Mouse (Mus musculus) thymus, postnatal 10 days (tissue): Measurements from ENCODE around the gene Elavl4.

Experiments used
- DNase-seq, 2 experiments: peaks; one replicate each; pipeline ENCODE4 v3.0.0; 2021; ENCODE audit warnings: low spot score in 2 of 2

Gene Elavl4

DNA sequence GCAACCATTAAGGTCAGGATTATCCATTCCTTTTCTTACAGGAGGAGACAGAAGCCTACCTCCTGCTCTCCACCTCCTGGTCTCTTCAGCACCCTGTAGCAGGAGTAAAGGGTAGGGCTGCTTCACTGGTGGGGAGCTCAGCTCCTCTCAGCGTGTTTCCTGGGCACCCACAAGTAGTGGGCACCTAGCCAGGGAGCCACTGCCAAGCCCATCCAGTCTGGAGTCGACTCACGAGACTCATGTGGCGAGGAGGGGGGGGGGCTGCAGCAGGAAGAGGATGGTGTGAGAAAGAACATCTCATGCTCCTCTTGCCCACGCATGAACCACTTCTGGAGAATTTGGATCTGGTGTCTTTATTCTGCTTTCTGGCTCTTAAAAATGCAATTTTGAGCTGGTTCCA, 186.5 kb downstream of the Elavl4 start:
- no peak for DNase-seq

- no peak for DNase-seq
Observed at GRCm38 (mm10) chr4:110161600-110161999, 190.1 kb downstream of the Elavl4 start.

DNA sequence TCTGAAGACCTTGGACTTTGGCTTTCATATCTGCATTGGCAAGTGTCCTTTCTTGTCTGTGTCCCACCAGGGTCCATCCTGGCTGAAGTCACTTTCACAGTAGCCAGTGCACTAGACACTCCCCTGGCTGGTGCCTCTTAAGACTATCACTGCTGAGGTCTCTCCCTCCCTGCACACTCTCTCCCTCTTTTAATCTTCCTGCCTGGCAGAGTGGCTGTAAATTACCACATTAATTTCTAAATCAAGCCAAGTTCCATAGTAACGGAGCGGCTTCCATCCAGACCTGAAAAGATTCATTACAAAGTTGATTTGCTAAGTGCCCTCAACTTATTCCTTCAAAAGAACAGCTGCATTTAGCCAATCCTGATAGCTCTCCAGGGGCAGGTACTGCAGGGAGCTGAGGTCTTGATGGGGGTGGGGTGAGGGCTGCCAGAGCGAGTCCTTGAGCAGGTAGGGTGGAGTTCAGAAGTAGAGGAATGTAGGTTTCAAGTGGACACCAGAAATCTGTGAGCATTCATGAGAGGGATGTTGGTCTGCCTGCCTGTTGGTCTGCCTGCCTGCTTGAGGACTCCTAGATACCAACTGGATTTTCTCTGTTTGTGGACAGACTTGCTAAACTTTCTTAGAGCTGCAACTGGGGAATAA, 194.1 kb downstream of the Elavl4 start:
- DNase-seq, result no peak

DNA sequence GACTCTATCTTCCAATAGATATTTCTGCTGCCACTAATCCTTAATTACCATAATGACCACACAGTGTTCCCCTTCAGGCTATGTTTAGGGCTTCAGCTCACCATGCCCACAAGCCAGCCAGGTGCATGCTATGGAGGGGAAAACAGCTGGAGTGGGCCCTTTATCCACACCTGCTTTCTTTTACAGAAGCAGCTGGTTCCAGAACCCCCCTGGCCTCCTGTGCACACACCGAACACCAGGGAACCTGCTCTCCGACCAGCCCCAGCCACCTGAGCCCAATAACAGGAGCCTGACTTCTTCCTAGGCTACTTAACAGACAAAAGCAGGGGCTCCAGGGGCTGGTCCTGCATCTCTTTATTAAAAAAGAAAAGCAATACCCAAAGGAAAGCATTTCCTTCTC, 195.8 kb downstream of the Elavl4 start:
- DNase-seq, result no peak
